Mouse (Mus musculus) intestine, embryonic 14.5 days (tissue): ENCODE measurements around the gene Cdkn1b. TPM values are rescaled to one million over a fixed set of nuclear protein-coding genes. Genes with fewer than 3 reads are reported as not detected.

Experiments used
- ATAC-seq: fragments of 200-750 bp; cut with Nextera tagmentation; replicated peaks from 2 replicates; pipeline ENCODE4 v1.8.0; 2017; ENCODE audit warnings: low read depth, moderate number of reproducible peaks, moderate TSS enrichment, moderate library complexity; ENCODE audit not compliant: low FRiP score, low TSS enrichment
- DNase-seq: peaks from one replicate; pipeline ENCODE4 v3.0.0-alpha.2; 2018; ENCODE audit warnings: low spot score
- H3K27ac ChIP-seq: fragments of 300-500 bp; sonication (generic); 2 replicates; pipeline ENCODE4 v1.5.1; 2014; ENCODE audit warnings: low read depth, mild to moderate bottlenecking, control low read depth
- H3K27me3 ChIP-seq: fragments of 300-500 bp; sonication (generic); replicated peaks from 2 replicates; pipeline ENCODE4 v1.6.1; 2014; ENCODE audit warnings: low read length, control low read depth; ENCODE audit not compliant: control insufficient read depth, insufficient read depth
- H3K36me3 ChIP-seq: fragments of 300-500 bp; sonication (generic); 2 replicates; pipeline ENCODE4 v1.6.1; 2014; ENCODE audit warnings: low read length, control low read depth; ENCODE audit not compliant: control insufficient read depth, insufficient read depth
- H3K4me1 ChIP-seq: fragments of 300-500 bp; sonication (generic); replicated peaks from 2 replicates; pipeline ENCODE4 v1.6.1; 2014; ENCODE audit warnings: low read length, control low read depth, mixed read lengths; ENCODE audit not compliant: control insufficient read depth, insufficient read depth
- H3K4me2 ChIP-seq: fragments of 300-500 bp; sonication (generic); 2 replicates; pipeline ENCODE4 v1.6.1; 2014; ENCODE audit warnings: low read length
- H3K4me3 ChIP-seq: fragments of 300-500 bp; sonication (generic); 2 replicates; pipeline ENCODE4 v1.5.1; 2014; ENCODE audit warnings: low read depth, low read length, control low read depth, mixed read lengths
- H3K9ac ChIP-seq: fragments of 300-500 bp; sonication (generic); 2 replicates; pipeline ENCODE4 v1.6.1; 2014; ENCODE audit warnings: mild to moderate bottlenecking, low read length
- H3K9me3 ChIP-seq: fragments of 300-500 bp; sonication (generic); 2 replicates; pipeline ENCODE4 v1.6.1; 2016; ENCODE audit warnings: low read length, control low read depth; ENCODE audit not compliant: control insufficient read depth
- WGBS: fragments of 180-500 bp; shearing (Covaris S2); extraction: QIAGEN DNeasy Blood & Tissue Kit; methylation state at CpG from one replicate; pipeline ENCODE4 v1.1.7; 2014; 5-methylcytosine and 5-hydroxymethylcytosine counted together
- polyA plus RNA-seq: library from polyadenylated mRNA; unstranded; fragments of >200 nt; fragmentation: Nextera tagmentation; extraction: Ambion mirVana; gene quantifications from 2 replicates; pipeline ENCODE4 v1.2.1, GENCODE M21; 2014

The Cdkn1b gene
- polyA plus RNA-seq, 1 experiment from 2014 or later = 15.8 TPM

GRCm38 (mm10) chr6:134923670-134924069 is 3.5 kb downstream of the Cdkn1b start:
- Histone ChIP-seq H3K27me3 (no peaks in the 10 kb centered on the region), H3K9me3 (no peaks in the 10 kb centered on the region), H3K4me2 (peak overlapping the region; percentile 15; the same call in 1 of the 2 replicates), H3K4me3 (peak overlapping the region; percentile 8; the same call in 1 of the 2 replicates), H3K9ac (no peak overlapping the region), H3K36me3 (peaks cover 15% of the 10 kb centered on the region), H3K4me1 (peaks cover 24% of the 10 kb centered on the region), H3K27ac (no peak overlapping the region)
- DNase-seq = no peak
- WGBS = 77% methylated on average over 4 of the region's 4 CpGs
- ATAC-seq = no peak

GRCm38 (mm10) chr6:134924262-134924661 is 4.1 kb downstream of the Cdkn1b start:
- Histone ChIP-seq H3K36me3 (peaks cover 15% of the 10 kb centered on the region), H3K9ac (no peak overlapping the region), H3K4me3 (no peak overlapping the region), H3K27ac (no peak overlapping the region), H3K27me3 (no peaks in the 10 kb centered on the region), H3K9me3 (no peaks in the 10 kb centered on the region), H3K4me2 (no peak overlapping the region), H3K4me1 (peaks cover 24% of the 10 kb centered on the region)
- DNase-seq (no peak), ATAC-seq (no peak)
- 77% methylated on average over 3 of the region's 3 CpGs for WGBS

GRCm38 (mm10) chr6:134925673-134926337 is 5.6 kb downstream of the Cdkn1b start:
- Histone ChIP-seq H3K36me3 (peaks cover 15% of the 10 kb centered on the region), H3K4me2 (no peak overlapping the region), H3K27ac (no peak overlapping the region), H3K27me3 (no peaks in the 10 kb centered on the region), H3K4me1 (peaks cover 30% of the 10 kb centered on the region), H3K9ac (no peak overlapping the region), H3K4me3 (no peak overlapping the region), H3K9me3 (no peaks in the 10 kb centered on the region)
- DNase-seq = no peak
- ATAC-seq = no peak
- 67% methylated on average over 4 of the region's 4 CpGs for WGBS

- H3K36me3 ChIP-seq = peaks cover 15% of the 10 kb centered on the region
- H3K9me3 ChIP-seq = no peaks in the 10 kb centered on the region
- peaks cover 30% of the 10 kb centered on the region for H3K4me1 ChIP-seq
- peak overlapping the region; percentile 100; the same call in 1 of the 2 replicates for H3K27ac ChIP-seq
- H3K27me3 ChIP-seq = no peaks in the 10 kb centered on the region
- DNase-seq = no peak
- peak overlapping the region; percentile 58 for H3K4me3 ChIP-seq
- H3K9ac ChIP-seq = peak overlapping the region; percentile 85
- ATAC-seq = no peak
- peak overlapping the region; percentile 94 for H3K4me2 ChIP-seq
- 53% methylated on average over 3 of the region's 3 CpGs for WGBS
These were observed 6.1 kb downstream of the Cdkn1b start for GRCm38 (mm10) chr6:134926338-134926705.

DNA sequence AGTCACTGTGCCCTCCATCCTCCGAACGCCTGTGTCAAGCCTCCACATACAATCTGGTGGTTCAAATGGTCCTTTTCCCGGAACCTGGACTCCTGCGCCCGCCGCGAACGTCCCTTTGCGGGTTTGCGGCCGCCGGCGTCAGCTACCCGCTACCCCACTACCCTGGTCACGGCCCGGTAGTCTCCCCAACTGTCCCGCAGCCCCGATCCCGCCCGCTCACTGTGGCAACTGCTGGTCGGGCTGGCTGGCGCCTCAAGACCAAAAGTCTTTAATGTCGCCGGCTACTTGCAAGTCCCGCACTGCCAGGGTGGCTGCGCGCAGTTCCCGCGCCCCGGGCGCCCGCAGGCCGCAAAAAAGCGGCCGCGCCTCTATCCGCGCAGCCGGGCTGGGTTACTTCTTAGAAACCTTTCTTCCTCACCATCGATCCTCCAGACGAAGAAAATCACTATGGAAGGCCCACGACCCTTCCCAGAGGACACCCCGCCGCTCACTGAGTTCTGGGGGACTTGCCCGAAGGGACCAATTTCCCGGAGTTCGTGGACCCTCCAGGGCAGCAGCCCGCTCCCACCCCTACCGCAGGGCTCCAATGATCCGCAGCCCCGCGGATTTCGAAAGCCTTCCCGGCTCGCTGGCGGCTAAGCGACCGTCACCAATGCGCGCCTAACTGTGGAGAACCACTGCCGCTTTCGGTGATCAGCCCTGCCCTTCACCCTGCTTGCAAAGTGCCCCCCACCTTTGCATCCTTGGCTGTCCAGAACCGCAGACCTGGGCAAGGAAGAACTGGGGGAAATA is 6.8 kb downstream of the Cdkn1b start:
- Histone ChIP-seq H3K36me3 (peaks cover 15% of the 10 kb centered on the region), H3K27me3 (no peaks in the 10 kb centered on the region), H3K27ac (peak overlapping the region; percentile 100), H3K4me1 (peaks cover 27% of the 10 kb centered on the region), H3K4me2 (peak overlapping the region; percentile 94), H3K4me3 (peak overlapping the region; percentile 58), H3K9me3 (no peaks in the 10 kb centered on the region), H3K9ac (peak overlapping the region; percentile 85)
- WGBS = under 1% methylated on average over 63 of the region's 63 CpGs
- peak; percentile 86 for DNase-seq
- ATAC-seq = peak; percentile 37; the same call in 1 of the 2 replicates

GRCm38 (mm10) chr6:134927595-134928095 is 7.4 kb downstream of the Cdkn1b start:
- Histone ChIP-seq H3K4me1 (peaks cover 24% of the 10 kb centered on the region), H3K27me3 (no peaks in the 10 kb centered on the region), H3K9me3 (no peaks in the 10 kb centered on the region), H3K36me3 (peaks cover 12% of the 10 kb centered on the region), H3K4me3 (peak overlapping the region; percentile 58), H3K27ac (peak overlapping the region; percentile 100), H3K4me2 (peak overlapping the region; percentile 94), H3K9ac (peak overlapping the region; percentile 85)
- DNase-seq = no peak
- peak; percentile 4; the same call in 1 of the 2 replicates for ATAC-seq
- 2% methylated on average over 13 of the region's 13 CpGs for WGBS

- DNase-seq (peak; percentile 91), ATAC-seq (peak; percentile 89)
- no peaks in the 10 kb centered on the region for H3K9me3 ChIP-seq
- peak overlapping the region; percentile 58 for H3K4me3 ChIP-seq
- peak overlapping the region; percentile 94 for H3K4me2 ChIP-seq
- H3K4me1 ChIP-seq = peaks cover 22% of the 10 kb centered on the region
- H3K27me3 ChIP-seq = no peaks in the 10 kb centered on the region
- WGBS = under 1% methylated on average over 63 of the region's 63 CpGs
- peaks cover 10% of the 10 kb centered on the region for H3K36me3 ChIP-seq
- H3K27ac ChIP-seq = peak overlapping the region; percentile 100
- peak overlapping the region; percentile 85 for H3K9ac ChIP-seq
These were observed 8.1 kb downstream of the Cdkn1b start for GRCm38 (mm10) chr6:134928096-134928888.

DNA sequence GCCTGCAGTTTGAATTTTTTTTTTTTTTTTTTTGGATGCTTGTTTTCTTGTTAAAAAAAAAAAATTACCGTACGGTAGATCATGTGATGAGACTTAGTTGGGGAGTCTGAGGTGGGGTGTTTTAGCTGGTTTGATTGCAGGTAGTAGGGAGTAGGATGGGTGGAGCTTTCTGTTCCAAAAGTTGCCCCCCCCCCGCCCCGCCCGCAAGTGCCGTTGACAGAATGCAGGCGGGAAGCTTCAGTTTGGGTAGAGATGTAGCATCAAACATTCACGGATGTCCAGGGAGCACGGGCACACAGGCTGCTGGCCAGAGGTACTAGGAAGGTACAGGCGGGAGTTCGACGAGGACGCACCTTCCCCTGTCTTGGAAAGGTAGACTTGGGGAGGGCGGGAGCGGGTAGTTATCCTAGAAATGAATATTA is 8.7 kb downstream of the Cdkn1b start:
- peaks cover 16% of the 10 kb centered on the region for H3K4me1 ChIP-seq
- H3K9me3 ChIP-seq = no peaks in the 10 kb centered on the region
- peak overlapping the region; percentile 85 for H3K9ac ChIP-seq
- ATAC-seq (peak; percentile 59), DNase-seq (peak; percentile 79)
- peaks cover 5% of the 10 kb centered on the region for H3K36me3 ChIP-seq
- peak overlapping the region; percentile 58 for H3K4me3 ChIP-seq
- under 1% methylated on average over 15 of the region's 15 CpGs for WGBS
- H3K27ac ChIP-seq = peak overlapping the region; percentile 100
- no peaks in the 10 kb centered on the region for H3K27me3 ChIP-seq
- H3K4me2 ChIP-seq = peak overlapping the region; percentile 94
